Mouse (Mus musculus): ENCODE measurements around the gene Olfr1501.
"Not testable (repeated sequence)": the region's sequence is repeated elsewhere in the genome, so short reads cannot be mapped to it uniquely, and the experiment has no call there.

The Olfr1501 gene

GRCm38 (mm10) chr19:13850592-13850991 lies at the start of gene Olfr1501:
TSS of gene Olfr1501 (minus strand) at chr19:13850692.
- H3K9me3 ChIP-seq (ENCODE audit: low read length); H3K4me1 ChIP-seq (replicated peaks; ENCODE audit: low read depth, low read length); H3K4me3 ChIP-seq (replicated peaks; ENCODE audit: low read length); H3K36me3 ChIP-seq (ENCODE audit: insufficient read depth, low read length); H3K27me3 ChIP-seq (ENCODE audit: insufficient read depth, low read length): not testable (repeated sequence)

GRCm38 (mm10) chr19:13897828-13898227 lies 47.3 kb upstream of the Olfr1501 start, which contains the start of gene Olfr1504:
TSS of gene Olfr1504 (minus strand) at chr19:13897928.
- H3K9me3 ChIP-seq (ENCODE audit: low read length): no peaks in the 10 kb centered on the region
- H3K4me3 ChIP-seq (replicated peaks; ENCODE audit: low read length): no peak within 1 kb of the TSS
- no peaks in the 10 kb centered on the region for H3K36me3 ChIP-seq (ENCODE audit: insufficient read depth, low read length)
- no peaks in the 10 kb centered on the region for H3K4me1 ChIP-seq (replicated peaks; ENCODE audit: low read depth, low read length)
- TF ChIP-seq POU5F1 (IDR thresholded peaks at IDR 0.05; ENCODE audit: borderline replicate concordance, low read length): no peak
- H3K27me3 ChIP-seq (ENCODE audit: insufficient read depth, low read length): no peaks in the 10 kb centered on the region

- Histone ChIP-seq H3K27me3 (ENCODE audit: insufficient read depth, low read length) (no peaks in the 10 kb centered on the region), H3K4me1 (replicated peaks; ENCODE audit: low read depth, low read length) (no peaks in the 10 kb centered on the region), H3K9me3 (ENCODE audit: low read length) (no peaks in the 10 kb centered on the region), H3K4me3 (replicated peaks; ENCODE audit: low read length) (no peak within 1 kb of the TSS), H3K36me3 (ENCODE audit: insufficient read depth, low read length) (no peaks in the 10 kb centered on the region)
- no peak for TF ChIP-seq CTCF (conservative IDR thresholded peaks at IDR 0.05; ENCODE audit: low read length)
- TF ChIP-seq POU5F1 (IDR thresholded peaks at IDR 0.05; ENCODE audit: borderline replicate concordance, low read length): no peak
- TF ChIP-seq NANOG (IDR thresholded peaks at IDR 0.05; ENCODE audit: borderline replicate concordance, low read length): no peak
These were observed 11.0 kb upstream of the Olfr1501 start, which contains the start of gene Olfr1502 for GRCm38 (mm10) chr19:13861495-13861894. TSS of gene Olfr1502 (plus strand) at chr19:13861795.

- no peak within 1 kb of the TSS for H3K4me3 ChIP-seq (replicated peaks; ENCODE audit: low read length)
- H3K27me3 ChIP-seq (ENCODE audit: insufficient read depth, low read length): no peaks in the 10 kb centered on the region
- no peaks in the 10 kb centered on the region for H3K4me1 ChIP-seq (replicated peaks; ENCODE audit: low read depth, low read length)
- no peaks in the 10 kb centered on the region for H3K9me3 ChIP-seq (ENCODE audit: low read length)
- TF ChIP-seq NANOG (IDR thresholded peaks at IDR 0.05; ENCODE audit: borderline replicate concordance, low read length) (no peak), POU5F1 (IDR thresholded peaks at IDR 0.05; ENCODE audit: borderline replicate concordance, low read length) (no peak), CTCF (conservative IDR thresholded peaks at IDR 0.05; ENCODE audit: low read length) (no peak)
- H3K36me3 ChIP-seq (ENCODE audit: insufficient read depth, low read length): no peaks in the 10 kb centered on the region
These were observed 20.1 kb downstream of the Olfr1501 start, which contains the start of gene Olfr1500 for GRCm38 (mm10) chr19:13830388-13830787. TSS of gene Olfr1500 (minus strand) at chr19:13830488.

GRCm38 (mm10) chr19:13828447-13828846 lies 22.0 kb downstream of the Olfr1501 start:
- TF ChIP-seq CTCF (conservative IDR thresholded peaks at IDR 0.05; ENCODE audit: low read length) (no peak), NANOG (IDR thresholded peaks at IDR 0.05; ENCODE audit: borderline replicate concordance, low read length) (no peak), POU5F1 (IDR thresholded peaks at IDR 0.05; ENCODE audit: borderline replicate concordance, low read length) (no peak)
- H3K36me3 ChIP-seq (ENCODE audit: insufficient read depth, low read length): no peaks in the 10 kb centered on the region
- no peaks in the 10 kb centered on the region for H3K4me1 ChIP-seq (replicated peaks; ENCODE audit: low read depth, low read length)
- H3K4me3 ChIP-seq (replicated peaks; ENCODE audit: low read length): no peak overlapping the region
- H3K27me3 ChIP-seq (ENCODE audit: insufficient read depth, low read length): no peaks in the 10 kb centered on the region
- no peaks in the 10 kb centered on the region for H3K9me3 ChIP-seq (ENCODE audit: low read length)

GRCm38 (mm10) chr19:13820847-13821246 lies 29.6 kb downstream of the Olfr1501 start:
- no peaks in the 10 kb centered on the region for H3K36me3 ChIP-seq (ENCODE audit: insufficient read depth, low read length)
- TF ChIP-seq NANOG (IDR thresholded peaks at IDR 0.05; ENCODE audit: borderline replicate concordance, low read length): no peak
- no peak for TF ChIP-seq CTCF (conservative IDR thresholded peaks at IDR 0.05; ENCODE audit: low read length)
- TF ChIP-seq POU5F1 (IDR thresholded peaks at IDR 0.05; ENCODE audit: borderline replicate concordance, low read length): no peak
- no peaks in the 10 kb centered on the region for H3K9me3 ChIP-seq (ENCODE audit: low read length)
- no peaks in the 10 kb centered on the region for H3K4me1 ChIP-seq (replicated peaks; ENCODE audit: low read depth, low read length)
- H3K27me3 ChIP-seq (ENCODE audit: insufficient read depth, low read length): no peaks in the 10 kb centered on the region
- no peak overlapping the region for H3K4me3 ChIP-seq (replicated peaks; ENCODE audit: low read length)

- no peak for TF ChIP-seq CTCF (conservative IDR thresholded peaks at IDR 0.05; ENCODE audit: low read length)
- no peak for TF ChIP-seq POU5F1 (IDR thresholded peaks at IDR 0.05; ENCODE audit: borderline replicate concordance, low read length)
- no peak for TF ChIP-seq NANOG (IDR thresholded peaks at IDR 0.05; ENCODE audit: borderline replicate concordance, low read length)
- Histone ChIP-seq H3K9me3 (ENCODE audit: low read length) (no peaks in the 10 kb centered on the region), H3K27me3 (ENCODE audit: insufficient read depth, low read length) (no peaks in the 10 kb centered on the region), H3K4me3 (replicated peaks; ENCODE audit: low read length) (no peak within 1 kb of the TSS), H3K4me1 (replicated peaks; ENCODE audit: low read depth, low read length) (no peaks in the 10 kb centered on the region), H3K36me3 (ENCODE audit: insufficient read depth, low read length) (no peaks in the 10 kb centered on the region)
These were observed 31.1 kb downstream of the Olfr1501 start, which contains the start of gene Olfr1499 for GRCm38 (mm10) chr19:13819347-13819746. TSS of gene Olfr1499 (minus strand) at chr19:13819447.

GRCm38 (mm10) chr19:13818827-13819226 lies 31.7 kb downstream of the Olfr1501 start:
- no peaks in the 10 kb centered on the region for H3K27me3 ChIP-seq (ENCODE audit: insufficient read depth, low read length)
- no peak overlapping the region for H3K4me3 ChIP-seq (replicated peaks; ENCODE audit: low read length)
- H3K9me3 ChIP-seq (ENCODE audit: low read length): no peaks in the 10 kb centered on the region
- H3K4me1 ChIP-seq (replicated peaks; ENCODE audit: low read depth, low read length): no peaks in the 10 kb centered on the region
- no peak for TF ChIP-seq NANOG (IDR thresholded peaks at IDR 0.05; ENCODE audit: borderline replicate concordance, low read length)
- peak; percentile 57 for TF ChIP-seq CTCF (conservative IDR thresholded peaks at IDR 0.05; ENCODE audit: low read length)
- H3K36me3 ChIP-seq (ENCODE audit: insufficient read depth, low read length): no peaks in the 10 kb centered on the region

- no peaks in the 10 kb centered on the region for H3K9me3 ChIP-seq (ENCODE audit: low read length)
- H3K27me3 ChIP-seq (ENCODE audit: insufficient read depth, low read length): no peaks in the 10 kb centered on the region
- no peak for TF ChIP-seq NANOG (IDR thresholded peaks at IDR 0.05; ENCODE audit: borderline replicate concordance, low read length)
- TF ChIP-seq CTCF (conservative IDR thresholded peaks at IDR 0.05; ENCODE audit: low read length): peak; percentile 96
- no peaks in the 10 kb centered on the region for H3K4me1 ChIP-seq (replicated peaks; ENCODE audit: low read depth, low read length)
- no peaks in the 10 kb centered on the region for H3K36me3 ChIP-seq (ENCODE audit: insufficient read depth, low read length)
- H3K4me3 ChIP-seq (replicated peaks; ENCODE audit: low read length): no peak overlapping the region
These were observed 37.7 kb downstream of the Olfr1501 start for GRCm38 (mm10) chr19:13812823-13813222.
